Mouse (Mus musculus) heart, embryonic 15.5 days (tissue): ENCODE results near the gene Plekhm3. TPM values are rescaled to one million over a fixed set of nuclear protein-coding genes. Genes with fewer than 3 reads are reported as not detected.

ENCODE experiments used
- ATAC-seq: fragments of 200-750 bp; cut with Nextera tagmentation; replicated peaks from 2 replicates; pipeline ENCODE4 v1.8.0; 2017; ENCODE audit warnings: low read depth, moderate TSS enrichment; ENCODE audit not compliant: insufficient number of reproducible peaks, insufficient read depth, low FRiP score
- H3K27ac ChIP-seq: fragments of 300-500 bp; sonication (generic); 2 replicates; pipeline ENCODE4 v1.5.1; 2015; ENCODE audit warnings: mild to moderate bottlenecking, inconsistent platforms
- H3K27me3 ChIP-seq: fragments of 300-500 bp; sonication (generic); 2 replicates; pipeline ENCODE4 v1.6.1; 2015; ENCODE audit warnings: inconsistent platforms
- H3K36me3 ChIP-seq: fragments of 300-500 bp; sonication (generic); 2 replicates; pipeline ENCODE4 v1.6.1; 2015; ENCODE audit warnings: mild to moderate bottlenecking, inconsistent platforms
- H3K4me1 ChIP-seq: fragments of 300-500 bp; sonication (generic); replicated peaks from 2 replicates; pipeline ENCODE4 v1.6.1; 2015; ENCODE audit warnings: inconsistent platforms
- H3K4me2 ChIP-seq: fragments of 300-500 bp; sonication (generic); 2 replicates; pipeline ENCODE4 v1.6.1; 2015; ENCODE audit warnings: inconsistent platforms, mild to moderate bottlenecking, moderate library complexity
- H3K4me3 ChIP-seq: fragments of 300-500 bp; sonication (generic); 2 replicates; pipeline ENCODE4 v1.5.1; 2015; ENCODE audit warnings: mild to moderate bottlenecking, inconsistent platforms
- H3K9ac ChIP-seq: fragments of 300-500 bp; sonication (generic); 2 replicates; pipeline ENCODE4 v1.6.1; 2015; ENCODE audit warnings: mild to moderate bottlenecking, inconsistent platforms
- H3K9me3 ChIP-seq: fragments of 300-500 bp; sonication (generic); replicated peaks from 2 replicates; pipeline ENCODE4 v1.6.1; 2016; ENCODE audit warnings: inconsistent platforms
- WGBS: fragments of 180-500 bp; shearing (Covaris S2); methylation state at CpG from one replicate; pipeline ENCODE4 v1.1.7; 2015; ENCODE audit warnings: mixed read lengths; 5-methylcytosine and 5-hydroxymethylcytosine counted together
- polyA plus RNA-seq: library from polyadenylated mRNA; unstranded; fragments of >200 nt; fragmentation: Nextera tagmentation; extraction: Ambion mirVana; gene quantifications from 2 replicates; pipeline ENCODE4 v1.2.1, GENCODE M21; 2015

Gene Plekhm3
- polyA plus RNA-seq, 1 experiment from 2014 or later, result 5.8 TPM

- no peak overlapping the region for H3K4me3 ChIP-seq
- no peak overlapping the region for H3K27ac ChIP-seq
- WGBS, result 88% methylated on average over 11 of the region's 11 CpGs
- H3K4me1 ChIP-seq, result peaks cover 41% of the 10 kb centered on the region
- no peaks in the 10 kb centered on the region for H3K9me3 ChIP-seq
- no peak overlapping the region for H3K4me2 ChIP-seq
- ATAC-seq, result no peak
- no peaks in the 10 kb centered on the region for H3K27me3 ChIP-seq
- 0 out of 2 replicates have a peak, but pooled peaks cover 4% of the 10 kb centered on the region for H3K36me3 ChIP-seq
- no peak overlapping the region for H3K9ac ChIP-seq
These were observed 162.5 kb downstream of the Plekhm3 start for GRCm38 (mm10) chr1:64794096-64794495.

GRCm38 (mm10) chr1:64793234-64793530 is 163.4 kb downstream of the Plekhm3 start:
- H3K4me3 ChIP-seq, result no peak overlapping the region
- H3K4me2 ChIP-seq, result no peak overlapping the region
- 67% methylated on average over 4 of the region's 4 CpGs for WGBS
- H3K36me3 ChIP-seq, result 0 out of 2 replicates have a peak, but pooled peaks cover 4% of the 10 kb centered on the region
- H3K4me1 ChIP-seq, result peaks cover 41% of the 10 kb centered on the region
- no peaks in the 10 kb centered on the region for H3K9me3 ChIP-seq
- ATAC-seq, result no peak
- peak overlapping the region; percentile 82 for H3K27ac ChIP-seq
- no peak overlapping the region for H3K9ac ChIP-seq
- no peaks in the 10 kb centered on the region for H3K27me3 ChIP-seq

- Histone ChIP-seq H3K4me3 (no peak overlapping the region), H3K4me2 (no peak overlapping the region), H3K9ac (peak overlapping the region; percentile 3; the same call in 1 of the 2 replicates), H3K4me1 (peaks cover 46% of the 10 kb centered on the region), H3K27me3 (no peaks in the 10 kb centered on the region), H3K27ac (peak overlapping the region; percentile 82), H3K36me3 (0 out of 2 replicates have a peak, but pooled peaks cover 4% of the 10 kb centered on the region), H3K9me3 (no peaks in the 10 kb centered on the region)
- no peak for ATAC-seq
- 43% methylated on average over 11 of the region's 11 CpGs for WGBS
These were observed 163.9 kb downstream of the Plekhm3 start for GRCm38 (mm10) chr1:64792521-64793233.

GRCm38 (mm10) chr1:64791826-64792225 is 164.8 kb downstream of the Plekhm3 start:
- WGBS, result 24% methylated on average over 6 of the region's 6 CpGs
- H3K9ac ChIP-seq, result no peak overlapping the region
- 0 out of 2 replicates have a peak, but pooled peaks cover 4% of the 10 kb centered on the region for H3K36me3 ChIP-seq
- H3K4me1 ChIP-seq, result peaks cover 50% of the 10 kb centered on the region
- H3K27me3 ChIP-seq, result no peaks in the 10 kb centered on the region
- no peaks in the 10 kb centered on the region for H3K9me3 ChIP-seq
- H3K4me3 ChIP-seq, result no peak overlapping the region
- H3K4me2 ChIP-seq, result peak overlapping the region; percentile 16; the same call in 1 of the 2 replicates
- ATAC-seq, result peak; percentile 71
- peak overlapping the region; percentile 82 for H3K27ac ChIP-seq

GRCm38 (mm10) chr1:64790806-64791790 is 165.5 kb downstream of the Plekhm3 start:
- Histone ChIP-seq H3K27ac (peak overlapping the region; percentile 82), H3K9me3 (no peaks in the 10 kb centered on the region), H3K27me3 (no peaks in the 10 kb centered on the region), H3K9ac (no peak overlapping the region), H3K36me3 (0 out of 2 replicates have a peak, but pooled peaks cover 4% of the 10 kb centered on the region), H3K4me3 (no peak overlapping the region), H3K4me2 (peak overlapping the region; percentile 16; the same call in 1 of the 2 replicates), H3K4me1 (peaks cover 50% of the 10 kb centered on the region)
- WGBS, result 29% methylated on average over 9 of the region's 9 CpGs
- ATAC-seq, result peak; percentile 83

GRCm38 (mm10) chr1:64787701-64788515 is 168.7 kb downstream of the Plekhm3 start:
- WGBS, result 61% methylated on average over 6 of the region's 6 CpGs
- Histone ChIP-seq H3K9ac (no peak overlapping the region), H3K9me3 (no peaks in the 10 kb centered on the region), H3K27ac (no peak overlapping the region), H3K4me3 (no peak overlapping the region), H3K27me3 (no peaks in the 10 kb centered on the region), H3K4me2 (no peak overlapping the region), H3K4me1 (peaks cover 37% of the 10 kb centered on the region), H3K36me3 (no peaks in the 10 kb centered on the region)
- no peak for ATAC-seq

GRCm38 (mm10) chr1:64779863-64780262 is 176.8 kb downstream of the Plekhm3 start:
- 82% methylated on average over 12 of the region's 12 CpGs for WGBS
- no peaks in the 10 kb centered on the region for H3K36me3 ChIP-seq
- H3K9me3 ChIP-seq, result no peaks in the 10 kb centered on the region
- no peak overlapping the region for H3K9ac ChIP-seq
- H3K4me1 ChIP-seq, result no peaks in the 10 kb centered on the region
- H3K4me2 ChIP-seq, result no peak overlapping the region
- ATAC-seq, result no peak
- no peak overlapping the region for H3K4me3 ChIP-seq
- no peak overlapping the region for H3K27ac ChIP-seq
- no peaks in the 10 kb centered on the region for H3K27me3 ChIP-seq

- Histone ChIP-seq H3K4me2 (no peak overlapping the region), H3K4me1 (no peaks in the 10 kb centered on the region), H3K4me3 (no peak overlapping the region), H3K9me3 (no peaks in the 10 kb centered on the region), H3K27me3 (no peaks in the 10 kb centered on the region), H3K27ac (no peak overlapping the region), H3K9ac (no peak overlapping the region), H3K36me3 (no peaks in the 10 kb centered on the region)
- ATAC-seq, result no peak
- WGBS, result 75% methylated on average over 5 of the region's 5 CpGs
These were observed 177.2 kb downstream of the Plekhm3 start for GRCm38 (mm10) chr1:64779415-64779814.

- ATAC-seq, result no peak
- no peaks in the 10 kb centered on the region for H3K4me1 ChIP-seq
- 80% methylated on average over 4 of the region's 4 CpGs for WGBS
- H3K27ac ChIP-seq, result no peak overlapping the region
- H3K9me3 ChIP-seq, result no peaks in the 10 kb centered on the region
- no peaks in the 10 kb centered on the region for H3K36me3 ChIP-seq
- no peak overlapping the region for H3K4me2 ChIP-seq
- H3K4me3 ChIP-seq, result no peak overlapping the region
- no peak overlapping the region for H3K9ac ChIP-seq
- no peaks in the 10 kb centered on the region for H3K27me3 ChIP-seq
These were observed 183.3 kb downstream of the Plekhm3 start for GRCm38 (mm10) chr1:64773305-64773704.

- no peaks in the 10 kb centered on the region for H3K27me3 ChIP-seq
- H3K9ac ChIP-seq, result no peak overlapping the region
- H3K9me3 ChIP-seq, result no peaks in the 10 kb centered on the region
- no peak overlapping the region for H3K4me3 ChIP-seq
- no peaks in the 10 kb centered on the region for H3K4me1 ChIP-seq
- ATAC-seq, result no peak
- no peaks in the 10 kb centered on the region for H3K36me3 ChIP-seq
- H3K27ac ChIP-seq, result no peak overlapping the region
- no peak overlapping the region for H3K4me2 ChIP-seq
- WGBS, result 36% methylated on average over 6 of the region's 6 CpGs
These were observed 186.5 kb downstream of the Plekhm3 start for GRCm38 (mm10) chr1:64770169-64770568.

- ATAC-seq, result no peak
- Histone ChIP-seq H3K9me3 (no peaks in the 10 kb centered on the region; the same call in 1 of the 2 replicates), H3K27ac (no peak overlapping the region), H3K27me3 (no peaks in the 10 kb centered on the region), H3K36me3 (no peaks in the 10 kb centered on the region), H3K4me2 (no peak overlapping the region), H3K4me1 (peaks cover 4% of the 10 kb centered on the region; the same call in 1 of the 2 replicates), H3K9ac (no peak overlapping the region), H3K4me3 (no peak overlapping the region)
- 43% methylated on average over 4 of the region's 4 CpGs for WGBS
These were observed 195.0 kb downstream of the Plekhm3 start for GRCm38 (mm10) chr1:64761646-64762045.
